Mouse (Mus musculus) stomach, postnatal 0 days (tissue): Measurements from ENCODE around the gene Sfrp4.

Experiments
- CTCF ChIP-seq: IDR thresholded peaks from 2 replicates; pipeline ENCODE4 v1.5.1; 2016; ENCODE audit warnings: antibody characterized with exemption, low read depth, mild to moderate bottlenecking, moderate library complexity
- EP300 ChIP-seq: optimal IDR thresholded peaks from 2 replicates; pipeline ENCODE3; 2016; ENCODE audit warnings: antibody characterized with exemption

DNA sequence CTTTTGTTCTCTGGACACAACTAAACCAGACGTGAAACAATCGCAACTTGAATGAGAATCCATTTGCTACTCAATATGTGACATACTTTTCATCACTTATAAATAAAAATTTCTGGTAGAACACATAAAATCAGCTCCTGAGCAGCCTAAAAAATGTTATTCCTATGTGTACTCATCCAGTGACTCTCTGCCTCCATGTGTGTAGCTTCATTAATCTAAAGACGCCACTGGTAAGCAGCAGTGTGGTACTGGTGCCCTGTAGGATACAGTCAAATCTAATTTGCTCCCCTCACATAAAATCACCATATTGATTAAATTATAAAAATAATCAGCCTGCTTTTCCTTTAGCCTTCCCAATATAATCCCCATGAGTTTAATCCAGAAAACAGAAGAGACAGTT lies 9.9 kb upstream of the Sfrp4 start:
- no peak for TF ChIP-seq CTCF
- no peak for TF ChIP-seq EP300
